8 mouse cellular contexts compared by ENCODE assay signal in the genomic region with DNA sequence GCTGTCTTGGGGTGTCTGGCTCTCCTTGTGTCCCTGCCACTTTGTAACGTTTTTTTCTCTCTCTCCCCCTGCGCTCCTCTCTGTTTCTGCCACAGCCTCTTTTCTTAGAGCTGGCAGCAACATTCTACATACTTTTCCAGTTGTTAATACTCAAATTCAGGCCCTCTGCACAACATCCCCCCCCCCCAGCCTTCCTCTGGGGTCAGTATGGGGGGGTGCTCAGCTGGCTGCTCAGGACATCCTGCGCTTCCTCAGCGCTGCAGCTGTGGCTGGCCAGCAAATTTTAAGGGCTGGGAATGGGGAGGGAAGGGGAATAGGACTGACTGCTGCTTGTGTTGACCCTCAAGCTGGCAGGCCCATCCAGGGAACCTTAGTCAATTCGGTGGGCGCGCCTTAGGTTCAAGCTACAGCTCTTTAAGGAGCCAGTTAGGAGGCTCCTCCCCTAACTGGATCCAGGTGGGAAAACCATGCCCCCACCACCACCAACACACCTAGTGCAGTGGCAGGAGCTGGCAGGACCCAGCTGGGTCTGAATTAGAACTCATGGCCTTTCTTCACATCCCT. TPM values are rescaled to one million over a fixed set of nuclear protein-coding genes. Genes with fewer than 3 reads are reported as not detected.
DNase-seq lines count a peak whose midpoint lies in the region; ATAC-seq lines count a peak whose summit lies in the region.

No protein-coding gene starts in this region.

- H3K27ac ChIP-seq in embryonic facial prominence, embryonic 11.5 days (replicated peaks; ENCODE audit: low read depth, low read length): no peak overlapping the region; the same call in 1 of the 2 replicates
- peak overlapping the region; percentile 99 for H3K27ac ChIP-seq in hindbrain, embryonic 12.5 days
- H3K27ac ChIP-seq in liver, embryonic 16.5 days (ENCODE audit: low read length): peak overlapping the region; percentile 84

- peak; percentile 62 for DNase-seq in cerebellum, adult 11-12 months
- no peak for DNase-seq in embryonic facial prominence, embryonic 11.5 days (ENCODE audit: low spot score)
- DNase-seq in right cerebral cortex, postnatal 25 days: no peak
- no peak for DNase-seq in spleen, postnatal 10 days (ENCODE audit: low spot score in 2 of 2)
- DNase-seq in left cerebral cortex, adult 9 months (ENCODE audit: low spot score in 2 of 2): no peak

- H3K9ac ChIP-seq in embryonic facial prominence, embryonic 11.5 days (replicated peaks; ENCODE audit: low read length): peak overlapping the region; percentile 36
- H3K9ac ChIP-seq in hindbrain, embryonic 12.5 days: peak overlapping the region; percentile 94
- H3K9ac ChIP-seq in liver, embryonic 16.5 days (ENCODE audit: low read depth, low read length): peak overlapping the region; percentile 31

- H3K4me2 ChIP-seq in embryonic facial prominence, embryonic 11.5 days (ENCODE audit: low read depth, low read length): peak overlapping the region; percentile 77
- peak overlapping the region; percentile 88 for H3K4me2 ChIP-seq in hindbrain, embryonic 12.5 days (replicated peaks)
- peak overlapping the region; percentile 93 for H3K4me2 ChIP-seq in liver, embryonic 16.5 days (ENCODE audit: low read depth, low read length)

- H3K4me3 ChIP-seq in embryonic facial prominence, embryonic 11.5 days (ENCODE audit: low read depth, low read length): no peak overlapping the region
- peak overlapping the region; percentile 83 for H3K4me3 ChIP-seq in hindbrain, embryonic 12.5 days
- no peak overlapping the region for H3K4me3 ChIP-seq in liver, embryonic 16.5 days (ENCODE audit: low read depth, low read length)

- no peak for ATAC-seq in cerebellum, adult (ENCODE audit: insufficient number of reproducible peaks, low FRiP score, low TSS enrichment)
- ATAC-seq in embryonic facial prominence, embryonic 11.5 days (replicated peaks; ENCODE audit: insufficient number of reproducible peaks, low FRiP score, low TSS enrichment, low read depth): no peak
- no peak for ATAC-seq in hindbrain, embryonic 12.5 days (ENCODE audit: low FRiP score)
- ATAC-seq in liver, embryonic 16.5 days (ENCODE audit: low read depth): no peak

- 34% methylated on average over 7 of the region's 7 CpGs for WGBS in embryonic facial prominence, embryonic 11.5 days
- WGBS in hindbrain, embryonic 12.5 days: 37% methylated on average over 7 of the region's 7 CpGs
- 69% methylated on average over 7 of the region's 7 CpGs for WGBS in liver, embryonic 16.5 days (ENCODE audit: insufficient replicate concordance)

- peaks cover 36% of the 10 kb centered on the region for H3K4me1 ChIP-seq in embryonic facial prominence, embryonic 11.5 days (ENCODE audit: control insufficient read depth, insufficient read depth, low read length)
- H3K4me1 ChIP-seq in hindbrain, embryonic 12.5 days: peaks cover 90% of the 10 kb centered on the region
- H3K4me1 ChIP-seq in liver, embryonic 16.5 days (ENCODE audit: control insufficient read depth, low read depth, low read length): peaks cover 86% of the 10 kb centered on the region

- no peaks in the 10 kb centered on the region for H3K36me3 ChIP-seq in embryonic facial prominence, embryonic 11.5 days (replicated peaks; ENCODE audit: control insufficient read depth, insufficient read depth, low read depth, low read length)
- H3K36me3 ChIP-seq in hindbrain, embryonic 12.5 days: no peaks in the 10 kb centered on the region
- no peaks in the 10 kb centered on the region for H3K36me3 ChIP-seq in liver, embryonic 16.5 days (ENCODE audit: control insufficient read depth, insufficient read depth)

- no peaks in the 10 kb centered on the region for H3K27me3 ChIP-seq in embryonic facial prominence, embryonic 11.5 days (ENCODE audit: control insufficient read depth, insufficient read depth, low read length)
- H3K27me3 ChIP-seq in hindbrain, embryonic 12.5 days: no peaks in the 10 kb centered on the region
- H3K27me3 ChIP-seq in liver, embryonic 16.5 days (ENCODE audit: control insufficient read depth, insufficient read depth, low read depth, low read length): no peaks in the 10 kb centered on the region

- H3K9me3 ChIP-seq in embryonic facial prominence, embryonic 11.5 days (replicated peaks; ENCODE audit: control insufficient read depth, low read length): no peaks in the 10 kb centered on the region
- H3K9me3 ChIP-seq in hindbrain, embryonic 12.5 days (replicated peaks): no peaks in the 10 kb centered on the region
- no peaks in the 10 kb centered on the region for H3K9me3 ChIP-seq in liver, embryonic 16.5 days (replicated peaks; ENCODE audit: control insufficient read depth, low read length)

RNA-seq across cellular contexts. Expression of a gene that starts 4.1 kb away (rescaled TPM):
- 19.7 and 20.3 TPM in 2 replicates for polyA plus RNA-seq in embryonic facial prominence, embryonic 11.5 days (2014; fragmentation: Nextera tagmentation; extraction: Ambion mirVana)
- polyA plus RNA-seq in hindbrain, embryonic 12.5 days (2016; fragmentation: Nextera tagmentation; extraction: Ambion mirVana): 67.2 and 68.4 TPM in 2 replicates
- 6.5 and 7.7 TPM in 2 replicates for polyA plus RNA-seq in liver, embryonic 16.5 days (2015; fragmentation: Nextera tagmentation; extraction: Ambion mirVana)

RNA-seq across cellular contexts. Expression of a gene that starts 15.3 kb away (rescaled TPM):
- polyA plus RNA-seq in embryonic facial prominence, embryonic 11.5 days (2014; fragmentation: Nextera tagmentation; extraction: Ambion mirVana): 54.8 and 55.1 TPM in 2 replicates
- polyA plus RNA-seq in hindbrain, embryonic 12.5 days (2016; fragmentation: Nextera tagmentation; extraction: Ambion mirVana): 85.0 and 86.9 TPM in 2 replicates
- polyA plus RNA-seq in liver, embryonic 16.5 days (2015; fragmentation: Nextera tagmentation; extraction: Ambion mirVana): 22.8 and 23.8 TPM in 2 replicates

RNA-seq across cellular contexts. Expression of a gene that starts 30.6 kb away (rescaled TPM):
- 0.69 and 1.2 TPM in 2 replicates for polyA plus RNA-seq in embryonic facial prominence, embryonic 11.5 days (2014; fragmentation: Nextera tagmentation; extraction: Ambion mirVana)
- polyA plus RNA-seq in hindbrain, embryonic 12.5 days (2016; fragmentation: Nextera tagmentation; extraction: Ambion mirVana): 1.2 and 1.3 TPM in 2 replicates
- 0.65 and 0.66 TPM in 2 replicates for polyA plus RNA-seq in liver, embryonic 16.5 days (2015; fragmentation: Nextera tagmentation; extraction: Ambion mirVana)

RNA-seq across cellular contexts. Expression of a gene that starts 43.5 kb away (rescaled TPM):
- polyA plus RNA-seq in embryonic facial prominence, embryonic 11.5 days (2014; fragmentation: Nextera tagmentation; extraction: Ambion mirVana): not detected in 2 replicates
- polyA plus RNA-seq in hindbrain, embryonic 12.5 days (2016; fragmentation: Nextera tagmentation; extraction: Ambion mirVana): not detected in 2 replicates
- polyA plus RNA-seq in liver, embryonic 16.5 days (2015; fragmentation: Nextera tagmentation; extraction: Ambion mirVana): not detected in 2 replicates

RNA-seq across cellular contexts. Expression of a gene that starts 50.8 kb away (rescaled TPM):
- polyA plus RNA-seq in embryonic facial prominence, embryonic 11.5 days (2014; fragmentation: Nextera tagmentation; extraction: Ambion mirVana): 20.2 and 22.0 TPM in 2 replicates
- polyA plus RNA-seq in hindbrain, embryonic 12.5 days (2016; fragmentation: Nextera tagmentation; extraction: Ambion mirVana): 38.8 and 40.4 TPM in 2 replicates
- polyA plus RNA-seq in liver, embryonic 16.5 days (2015; fragmentation: Nextera tagmentation; extraction: Ambion mirVana): 4.9 and 5.3 TPM in 2 replicates

Comparison
In these comparisons a context has a peak if more than half of its experiments do, and no peak if none do; other contexts are left out.
1. H3K9ac ChIP-seq: peak in every context shown above with its lines; median percentile 94 in hindbrain, embryonic 12.5 days; 36 in embryonic facial prominence, embryonic 11.5 days; 31 in liver, embryonic 16.5 days.